Mouse (Mus musculus) stomach, postnatal 0 days (tissue): ENCODE data around the gene Mrps11. TPM values are rescaled to one million over a fixed set of nuclear protein-coding genes. Genes with fewer than 3 reads are reported as not detected.

ENCODE experiments used
- ATAC-seq: fragments of 200-750 bp; cut with Nextera tagmentation; 2 replicates; pipeline ENCODE4 v1.8.0; 2017; ENCODE audit not compliant: low FRiP score, low TSS enrichment
- DNase-seq: peaks from one replicate; pipeline ENCODE4 v3.0.0-alpha.2; 2016; ENCODE audit warnings: low spot score
- H3K27ac ChIP-seq: fragments of 300-500 bp; sonication (generic); replicated peaks from 2 replicates; pipeline ENCODE4 v1.5.1; 2014; ENCODE audit warnings: mild to moderate bottlenecking, control low read depth
- H3K27me3 ChIP-seq: fragments of 300-500 bp; sonication (generic); 2 replicates; pipeline ENCODE4 v1.6.1; 2014; ENCODE audit warnings: low read length; ENCODE audit not compliant: control insufficient read depth, insufficient read depth
- H3K36me3 ChIP-seq: fragments of 300-500 bp; sonication (generic); 2 replicates; pipeline ENCODE4 v1.6.1; 2014; ENCODE audit warnings: low read length, mixed read lengths; ENCODE audit not compliant: control insufficient read depth, insufficient read depth
- H3K4me1 ChIP-seq: fragments of 300-500 bp; sonication (generic); replicated peaks from 2 replicates; pipeline ENCODE4 v1.6.1; 2014; ENCODE audit warnings: antibody characterized with exemption; ENCODE audit not compliant: control insufficient read depth, insufficient read depth
- H3K4me2 ChIP-seq: fragments of 300-500 bp; sonication (generic); replicated peaks from 2 replicates; pipeline ENCODE4 v1.6.1; 2014; ENCODE audit warnings: low read depth, mild to moderate bottlenecking, control low read depth, moderate library complexity
- H3K4me3 ChIP-seq: fragments of 300-500 bp; sonication (generic); 2 replicates; pipeline ENCODE4 v1.5.1; 2014; ENCODE audit warnings: low read depth, low read length, control low read depth
- H3K9ac ChIP-seq: fragments of 300-500 bp; sonication (generic); 2 replicates; pipeline ENCODE4 v1.6.1; 2014; ENCODE audit warnings: mild to moderate bottlenecking, low read length, control low read depth, mixed read lengths
- H3K9me3 ChIP-seq: fragments of 300-500 bp; sonication (generic); 2 replicates; pipeline ENCODE4 v1.6.1; 2016; ENCODE audit warnings: low read length; ENCODE audit not compliant: control insufficient read depth
- CTCF ChIP-seq: IDR thresholded peaks from 2 replicates; pipeline ENCODE4 v1.5.1; 2016; ENCODE audit warnings: antibody characterized with exemption, low read depth, mild to moderate bottlenecking, moderate library complexity
- EP300 ChIP-seq: optimal IDR thresholded peaks from 2 replicates; pipeline ENCODE3; 2016; ENCODE audit warnings: antibody characterized with exemption
- WGBS: fragments of 180-500 bp; shearing (Covaris S2); extraction: QIAGEN DNeasy Blood & Tissue Kit; methylation state at CpG from one replicate; pipeline ENCODE4 v1.1.7; 2014; 5-methylcytosine and 5-hydroxymethylcytosine counted together
- polyA plus RNA-seq: library from polyadenylated mRNA; unstranded; fragments of >200 nt; fragmentation: Nextera tagmentation; extraction: Ambion mirVana; gene quantifications from 2 replicates; pipeline ENCODE4 v1.2.1, GENCODE M21; 2015

Gene Mrps11
- polyA plus RNA-seq, 1 experiment from 2014 or later: 40.0 TPM

- Histone ChIP-seq H3K4me2 (no peak overlapping the region), H3K27me3 (no peaks in the 10 kb centered on the region), H3K4me3 (no peak overlapping the region), H3K27ac (no peak overlapping the region), H3K9me3 (no peaks in the 10 kb centered on the region), H3K9ac (no peak overlapping the region), H3K4me1 (0 out of 2 replicates have a peak, but pooled peaks cover 2% of the 10 kb centered on the region), H3K36me3 (no peaks in the 10 kb centered on the region)
- TF ChIP-seq CTCF (no peak), EP300 (no peak)
- WGBS: 92% methylated on average over 12 of the region's 12 CpGs
- DNase-seq (no peak), ATAC-seq (no peak)
These were observed 14.9 kb upstream of the Mrps11 start for GRCm38 (mm10) chr7:78767929-78768531.

- no peak overlapping the region for H3K9ac ChIP-seq
- no peak for DNase-seq
- 0 out of 2 replicates have a peak, but pooled peaks cover 2% of the 10 kb centered on the region for H3K4me1 ChIP-seq
- no peak overlapping the region for H3K4me3 ChIP-seq
- 18% methylated on average over 7 of the region's 7 CpGs for WGBS
- H3K4me2 ChIP-seq: no peak overlapping the region
- TF ChIP-seq CTCF (no peak), EP300 (no peak)
- 0 out of 2 replicates have a peak, but pooled peaks cover 3% of the 10 kb centered on the region for H3K36me3 ChIP-seq
- no peaks in the 10 kb centered on the region for H3K9me3 ChIP-seq
- H3K27me3 ChIP-seq: no peaks in the 10 kb centered on the region
- peak; percentile 44; the same call in 1 of the 2 replicates for ATAC-seq
- H3K27ac ChIP-seq: peak overlapping the region; percentile 49; the same call in 1 of the 2 replicates
These were observed 13.8 kb upstream of the Mrps11 start for GRCm38 (mm10) chr7:78769075-78769652.

DNA sequence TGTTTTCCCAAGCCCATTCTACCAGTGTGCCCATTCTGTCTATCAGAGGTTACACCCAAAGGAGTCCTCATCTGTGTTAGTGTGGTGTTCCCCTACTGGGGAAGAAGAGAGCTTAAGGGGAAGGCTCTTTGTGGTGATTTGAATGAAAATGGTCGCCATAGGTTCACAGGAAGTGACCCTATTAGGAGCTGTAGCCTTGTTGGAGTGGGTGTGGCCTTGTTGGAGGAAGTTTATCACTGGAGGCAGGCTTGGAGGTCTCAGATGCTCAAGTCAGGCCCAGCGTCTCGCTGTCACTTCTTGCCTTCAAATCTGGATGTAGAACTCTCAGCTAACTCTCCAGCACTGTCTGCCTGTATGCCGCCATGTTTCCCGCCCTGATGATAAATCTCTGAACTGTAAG is 12.0 kb upstream of the Mrps11 start:
- Histone ChIP-seq H3K27ac (no peak overlapping the region), H3K27me3 (no peaks in the 10 kb centered on the region), H3K4me3 (no peak overlapping the region), H3K9me3 (no peaks in the 10 kb centered on the region), H3K36me3 (peaks cover 9% of the 10 kb centered on the region; the same call in 1 of the 2 replicates), H3K9ac (no peak overlapping the region), H3K4me2 (no peak overlapping the region), H3K4me1 (0 out of 2 replicates have a peak, but pooled peaks cover 2% of the 10 kb centered on the region)
- no peak for TF ChIP-seq CTCF
- TF ChIP-seq EP300: no peak
- DNase-seq (no peak), ATAC-seq (no peak)
- 88% methylated on average over 5 of the region's 5 CpGs for WGBS

GRCm38 (mm10) chr7:78778741-78779140 is 4.2 kb upstream of the Mrps11 start:
- DNase-seq: no peak
- no peak for TF ChIP-seq EP300
- TF ChIP-seq CTCF: no peak
- H3K4me3 ChIP-seq: no peak overlapping the region
- H3K27ac ChIP-seq: no peak overlapping the region
- H3K36me3 ChIP-seq: peaks cover 15% of the 10 kb centered on the region
- 89% methylated on average over 5 of the region's 5 CpGs for WGBS
- peaks cover 5% of the 10 kb centered on the region; the same call in 1 of the 2 replicates for H3K4me1 ChIP-seq
- ATAC-seq: no peak
- no peak overlapping the region for H3K4me2 ChIP-seq
- H3K27me3 ChIP-seq: no peaks in the 10 kb centered on the region
- no peak overlapping the region for H3K9ac ChIP-seq
- H3K9me3 ChIP-seq: no peaks in the 10 kb centered on the region

DNA sequence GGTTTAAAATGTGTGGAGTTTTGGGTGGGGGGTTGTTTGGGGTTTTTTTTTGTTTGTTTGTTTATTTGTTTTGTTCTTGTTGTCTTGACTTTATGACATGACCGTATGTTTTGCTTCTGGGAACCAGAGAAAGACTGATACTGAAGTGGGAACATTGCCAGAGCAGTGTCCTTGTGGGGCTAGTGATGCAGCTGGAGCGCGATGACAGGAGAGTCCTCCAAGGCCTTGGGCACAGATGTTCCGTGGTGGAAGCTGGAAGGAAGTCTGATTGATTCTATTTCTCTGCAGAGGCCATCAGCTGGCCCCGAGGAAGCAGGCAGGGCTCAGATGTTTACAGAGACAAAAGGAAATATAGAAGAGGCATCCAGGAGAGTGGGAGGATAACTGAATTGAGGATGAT is 3.0 kb downstream of the Mrps11 start:
- Histone ChIP-seq H3K27ac (no peak overlapping the region), H3K9me3 (no peaks in the 10 kb centered on the region), H3K4me3 (no peak overlapping the region), H3K36me3 (peaks cover 6% of the 10 kb centered on the region), H3K27me3 (no peaks in the 10 kb centered on the region), H3K4me2 (no peak overlapping the region), H3K9ac (no peak overlapping the region), H3K4me1 (peaks cover 5% of the 10 kb centered on the region; the same call in 1 of the 2 replicates)
- ATAC-seq (no peak), DNase-seq (no peak)
- TF ChIP-seq CTCF (no peak), EP300 (no peak)
- WGBS: 69% methylated on average over 5 of the region's 5 CpGs

DNA sequence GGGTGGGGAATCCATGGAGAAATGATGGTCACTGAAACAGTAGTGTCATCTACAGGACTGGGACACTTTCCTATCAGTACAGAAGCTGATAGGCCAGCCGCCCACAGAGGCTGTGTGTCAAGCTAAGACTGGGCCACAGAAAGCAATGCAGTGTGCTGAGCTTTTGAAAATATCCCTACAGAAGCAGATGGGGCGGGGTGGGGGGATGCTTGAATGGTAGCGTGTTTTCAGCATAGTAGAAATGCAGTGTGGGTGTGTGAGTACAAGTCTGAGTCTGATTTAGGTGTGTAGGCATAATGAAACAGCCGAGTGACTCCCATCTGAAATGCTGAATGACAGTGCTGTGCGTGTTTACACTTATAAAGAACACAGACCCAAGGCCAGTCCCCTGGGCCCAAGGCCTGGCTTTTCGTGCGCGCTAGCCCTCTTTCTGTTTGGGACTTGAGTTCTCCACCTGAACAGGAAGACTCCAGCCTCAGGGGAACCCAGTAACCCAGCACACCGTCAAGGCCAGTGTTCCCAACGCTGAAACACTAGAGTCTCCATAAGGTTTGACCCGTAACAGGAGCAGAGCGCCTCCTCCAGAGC is 5.0 kb downstream of the Mrps11 start:
- no peak overlapping the region for H3K27ac ChIP-seq
- 0 out of 2 replicates have a peak, but pooled peaks cover 3% of the 10 kb centered on the region for H3K4me1 ChIP-seq
- H3K4me3 ChIP-seq: no peak overlapping the region
- DNase-seq: no peak
- H3K36me3 ChIP-seq: peaks cover 6% of the 10 kb centered on the region
- H3K9me3 ChIP-seq: no peaks in the 10 kb centered on the region
- ATAC-seq: no peak
- no peaks in the 10 kb centered on the region for H3K27me3 ChIP-seq
- no peak overlapping the region for H3K9ac ChIP-seq
- TF ChIP-seq EP300 (no peak), CTCF (no peak)
- H3K4me2 ChIP-seq: no peak overlapping the region
- 88% methylated on average over 12 of the region's 12 CpGs for WGBS
